Mouse (Mus musculus): ENCODE results near the gene Spem1. TPM values are rescaled to one million over a fixed set of nuclear protein-coding genes. Genes with fewer than 3 reads are reported as not detected.

Gene Spem1
- total and polyA plus RNA-seq, 3 experiments: not detected

DNA sequence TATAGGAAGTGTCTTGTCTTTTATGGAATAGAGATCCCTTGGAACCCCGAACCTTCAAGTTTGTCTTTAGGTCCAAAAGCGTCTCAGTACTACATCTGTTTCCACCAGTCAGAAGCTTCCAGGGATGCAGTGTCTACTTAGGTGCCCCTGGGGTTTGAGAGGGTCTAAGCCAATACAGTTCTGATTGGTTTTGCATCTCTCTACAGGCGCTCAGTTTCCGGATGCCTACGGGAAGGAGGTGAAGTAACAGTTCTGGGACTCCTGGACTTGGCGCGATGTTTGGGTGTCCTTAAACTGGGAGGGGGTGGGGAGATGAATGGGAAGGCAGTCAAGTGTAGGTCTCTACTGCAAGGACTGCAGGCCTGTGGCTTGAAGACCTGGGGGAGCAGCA, 16.7 kb upstream of the Spem1 start:
- no peaks in the 10 kb centered on the region for H3K79me2 ChIP-seq (replicated peaks; ENCODE audit: control insufficient read depth, extremely low read depth, insufficient read depth, poor library complexity, severe bottlenecking)
- no peak for TF ChIP-seq SMC3 (IDR thresholded peaks at IDR 0.05; ENCODE audit: low read depth, low read length)
- 0 out of 2 replicates have a peak, but pooled peaks have one; percentile 12 for TF ChIP-seq UBTF (IDR thresholded peaks at IDR 0.05; ENCODE audit: low read depth, low read length)
- peak; percentile 58 for TF ChIP-seq SIN3A (IDR thresholded peaks at IDR 0.05; ENCODE audit: low read length)
- H3K9ac ChIP-seq (ENCODE audit: insufficient read depth, low read depth): peak overlapping the region; percentile 80
- DNase-seq (ENCODE audit: extremely low read depth): peak; percentile 54
- H3K9me3 ChIP-seq (replicated peaks; ENCODE audit: low read length): no peaks in the 10 kb centered on the region
- peaks cover 9 to 23% of the 10 kb centered on the region in 2 experiments for H3K4me1 ChIP-seq (ENCODE audit: control insufficient read depth in 1 of 2, insufficient read depth in 2 of 2)
- no peak overlapping the region; the same call in 1 of the 2 replicates for H3K27ac ChIP-seq (ENCODE audit: insufficient read depth, low read depth)
- peaks cover 25% of the 10 kb centered on the region for H3K27me3 ChIP-seq (replicated peaks)
- in situ Hi-C loops (cut with MboI; ENCODE audit: low pct_ligation_motif_present, low pct_unique_long_range_greater_than_20kb, low sequenced_read_pairs): no loop called here
- dilution Hi-C loops (cut with MboI; ENCODE audit: extremely low pct_ligation_motif_present, extremely low pct_unique_long_range_greater_than_20kb, low sequenced_read_pairs): no loop called here
- peaks cover 3 to 9% of the 10 kb centered on the region in 2 experiments for H3K36me3 ChIP-seq (replicated peaks in 1 of 2; ENCODE audit: control insufficient read depth in 1 of 2, insufficient read depth in 1 of 2, low read length in 1 of 2)
- H3K4me2 ChIP-seq (ENCODE audit: insufficient read depth, low read depth, poor library complexity, severe bottlenecking): peak overlapping the region; percentile 63
- peak overlapping the region; percentile 62 to 100 (median 67) for H3K4me3 ChIP-seq (replicated peaks in 1 of 3; ENCODE audit: low read depth in 2 of 3, low read length in 2 of 3, poor library complexity in 1 of 3)

DNA sequence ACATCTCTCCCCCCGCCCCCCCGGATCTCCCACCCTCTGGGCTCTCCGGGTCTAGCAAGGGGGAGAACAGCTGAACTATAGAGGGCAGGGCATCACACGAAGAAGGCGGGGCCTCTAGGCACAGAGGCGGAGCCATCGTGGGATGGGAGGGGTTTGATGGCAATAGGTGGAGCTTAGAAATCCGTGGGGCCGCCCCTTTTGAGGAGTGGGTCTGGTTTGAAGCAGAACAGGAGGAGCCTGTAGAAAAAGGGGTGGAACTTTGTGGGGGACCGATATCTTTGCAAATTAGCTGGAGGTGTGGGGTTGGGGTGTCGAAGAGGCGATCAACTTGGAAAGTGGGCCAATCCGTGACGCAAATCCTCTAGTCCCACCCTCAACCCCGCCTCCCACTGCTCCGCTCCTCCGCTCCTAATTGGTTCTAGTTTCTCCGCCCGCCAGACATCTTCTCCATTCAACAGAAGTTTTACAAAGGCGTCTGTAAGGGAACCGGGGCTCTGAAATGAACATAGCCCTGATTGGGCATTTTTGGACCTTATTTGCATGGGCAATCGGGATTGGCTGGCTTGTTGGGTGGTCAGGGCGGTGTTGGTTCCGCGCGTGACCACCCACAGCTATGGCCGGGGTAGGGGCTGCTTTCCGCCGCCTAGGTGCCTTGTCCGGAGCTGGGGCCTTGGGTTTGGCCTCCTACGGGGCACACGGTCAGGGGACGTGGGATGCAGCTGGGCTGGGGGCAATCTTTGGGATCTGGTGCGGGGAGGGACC, 16.2 kb upstream of the Spem1 start, which contains the start of gene Tmem256:
Tmem256 (plus strand) TSS at position 563 of the 762 bp plus-strand sequence.
- Histone ChIP-seq H3K27me3 (replicated peaks) (peaks cover 31% of the 10 kb centered on the region), H3K9ac (ENCODE audit: insufficient read depth, low read depth) (peak within 1 kb of the TSS; percentile 80), H3K4me1 (ENCODE audit: control insufficient read depth in 1 of 2, insufficient read depth in 2 of 2) (peaks cover 10 to 23% of the 10 kb centered on the region in 2 experiments), H3K27ac (ENCODE audit: insufficient read depth, low read depth) (no peak within 1 kb of the TSS; the same call in 1 of the 2 replicates), H3K36me3 (replicated peaks in 1 of 2; ENCODE audit: control insufficient read depth in 1 of 2, insufficient read depth in 1 of 2, low read length in 1 of 2) (peaks cover 3 to 9% of the 10 kb centered on the region in 2 experiments), H3K4me3 (replicated peaks in 1 of 3; ENCODE audit: low read depth in 2 of 3, low read length in 2 of 3, poor library complexity in 1 of 3) (peak within 1 kb of the TSS; percentile 62 to 100 (median 67)), H3K79me2 (replicated peaks; ENCODE audit: control insufficient read depth, extremely low read depth, insufficient read depth, poor library complexity, severe bottlenecking) (no peaks in the 10 kb centered on the region), H3K9me3 (replicated peaks; ENCODE audit: low read length) (no peaks in the 10 kb centered on the region), H3K4me2 (ENCODE audit: insufficient read depth, low read depth, poor library complexity, severe bottlenecking) (peak within 1 kb of the TSS; percentile 98)
- dilution Hi-C loops (cut with MboI; ENCODE audit: extremely low pct_ligation_motif_present, extremely low pct_unique_long_range_greater_than_20kb, low sequenced_read_pairs): no loop called here
- DNase-seq (ENCODE audit: extremely low read depth): peak; percentile 100
- in situ Hi-C loops (cut with MboI; ENCODE audit: low pct_ligation_motif_present, low pct_unique_long_range_greater_than_20kb, low sequenced_read_pairs): no loop called here
- TF ChIP-seq SMC3 (IDR thresholded peaks at IDR 0.05; ENCODE audit: low read depth, low read length) (no peak; the same call in 1 of the 2 replicates), HCFC1 (IDR thresholded peaks at IDR 0.05; ENCODE audit: low read depth, low read length) (peak; percentile 85), PAX5 (IDR thresholded peaks at IDR 0.05; ENCODE audit: low read length) (no peak), SIN3A (IDR thresholded peaks at IDR 0.05; ENCODE audit: low read length) (peak; percentile 85), CTCF (conservative IDR thresholded peaks at IDR 0.05 in 1 of 2, IDR thresholded peaks at IDR 0.05 in 1 of 2; ENCODE audit: low read depth in 2 of 2, low read length in 2 of 2) (no peak), TCF12 (IDR thresholded peaks at IDR 0.05; ENCODE audit: low read depth, low read length) (peak; percentile 90), RAD21 (IDR thresholded peaks at IDR 0.05; ENCODE audit: low read depth, low read length) (no peak), POLR2AphosphoS2 (IDR thresholded peaks at IDR 0.05; ENCODE audit: low read depth, low read length) (peak; percentile 77; the same call in 1 of the 2 replicates), USF1 (IDR thresholded peaks at IDR 0.05; ENCODE audit: low read depth, low read length) (peak; percentile 58), BHLHE40 (IDR thresholded peaks at IDR 0.05; ENCODE audit: low read depth, low read length) (peak; percentile 90), CHD1 (IDR thresholded peaks at IDR 0.05; ENCODE audit: low read depth, low read length) (no peak), NELFE (IDR thresholded peaks at IDR 0.05; ENCODE audit: low read depth, low read length) (peak; percentile 93), JUND (conservative IDR thresholded peaks at IDR 0.05; ENCODE audit: low read depth, low read length) (no peak; the same call in 1 of the 2 replicates), IRF4 (IDR thresholded peaks at IDR 0.05; ENCODE audit: low read depth, low read length) (no peak; the same call in 1 of the 2 replicates), JUN (IDR thresholded peaks at IDR 0.05; ENCODE audit: insufficient read depth, low read depth, low read length) (no peak), KAT2A (IDR thresholded peaks at IDR 0.05; ENCODE audit: insufficient replicate concordance, low read length) (peak; percentile 68; the same call in 1 of the 2 replicates), MAFK (IDR thresholded peaks at IDR 0.05; ENCODE audit: insufficient replicate concordance, low read length) (no peak), POLR2A (IDR thresholded peaks at IDR 0.05; ENCODE audit: low read depth, low read length) (peak; percentile 89), UBTF (IDR thresholded peaks at IDR 0.05; ENCODE audit: low read depth, low read length) (peak; percentile 56; the same call in 1 of the 2 replicates), EP300 (IDR thresholded peaks at IDR 0.05; ENCODE audit: low read length) (0 out of 2 replicates have a peak, but pooled peaks have one; percentile 12), ETS1 (conservative IDR thresholded peaks at IDR 0.05; ENCODE audit: low read depth, low read length) (no peak), ZNF384 (IDR thresholded peaks at IDR 0.05; ENCODE audit: low read depth, low read length) (no peak), CHD2 (IDR thresholded peaks at IDR 0.05; ENCODE audit: low read length) (peak; percentile 93), MXI1 (IDR thresholded peaks at IDR 0.05; ENCODE audit: low read depth, low read length) (peak; percentile 44; the same call in 1 of the 2 replicates), ZKSCAN1 (IDR thresholded peaks at IDR 0.05; ENCODE audit: borderline replicate concordance, low read depth, low read length) (no peak), MEF2A (IDR thresholded peaks at IDR 0.05; ENCODE audit: borderline replicate concordance, low read depth, low read length) (no peak; the same call in 1 of the 2 replicates), MYC (IDR thresholded peaks at IDR 0.05; ENCODE audit: low read depth, low read length) (0 out of 2 replicates have a peak, but pooled peaks have one; percentile 38), NRF1 (IDR thresholded peaks at IDR 0.05; ENCODE audit: low read depth, low read length) (no peak), ELF1 (IDR thresholded peaks at IDR 0.05; ENCODE audit: low read depth, low read length) (peak; percentile 67), MAZ (IDR thresholded peaks at IDR 0.05; ENCODE audit: low read depth, low read length) (peak; percentile 25; the same call in 1 of the 2 replicates)
